Mouse (Mus musculus): ENCODE measurements around the gene Nmnat2.

GRCm38 (mm10) chr1:152993803-152994202, 39.0 kb downstream of the Nmnat2 start:
- no peak for TF ChIP-seq CTCF (IDR thresholded peaks at IDR 0.05; ENCODE audit: extremely low read depth, insufficient read depth, insufficient read length, insufficient replicate concordance)
- TF ChIP-seq POLR2A (IDR thresholded peaks at IDR 0.05; ENCODE audit: low read depth, low read length): no peak

Measured in spleen, adult 2 months (tissue).